Mouse (Mus musculus) midbrain, embryonic 11.5 days (tissue): Measurements from ENCODE around the gene Rrp12. TPM values are rescaled to one million over a fixed set of nuclear protein-coding genes. Genes with fewer than 3 reads are reported as not detected.
"Not testable (repeated sequence)": the region's sequence is repeated elsewhere in the genome, so short reads cannot be mapped to it uniquely, and the experiment has no call there.

Experiments used
- ATAC-seq: fragments of 200-750 bp; cut with Nextera tagmentation; 2 replicates; pipeline ENCODE4 v1.8.0; 2017; ENCODE audit warnings: moderate TSS enrichment, moderate library complexity; ENCODE audit not compliant: low FRiP score
- DNase-seq: peaks from one replicate; pipeline ENCODE4 v3.0.0; 2015; ENCODE audit warnings: low spot score; ENCODE audit errors: missing footprints
- H3K27ac ChIP-seq: fragments of 300-500 bp; sonication (generic); 2 replicates; pipeline ENCODE4 v1.5.1; 2014; ENCODE audit warnings: low read depth, low read length
- H3K27me3 ChIP-seq: fragments of 300-500 bp; sonication (generic); 2 replicates; pipeline ENCODE4 v1.6.1; 2014; ENCODE audit warnings: mild to moderate bottlenecking, low read length, moderate library complexity, mixed read lengths; ENCODE audit not compliant: control insufficient read depth, insufficient read depth
- H3K36me3 ChIP-seq: fragments of 300-500 bp; sonication (generic); 2 replicates; pipeline ENCODE4 v1.6.1; 2014; ENCODE audit warnings: mild to moderate bottlenecking, low read length, moderate library complexity, mixed read lengths; ENCODE audit not compliant: control insufficient read depth, insufficient read depth
- H3K4me1 ChIP-seq: fragments of 300-500 bp; sonication (generic); 2 replicates; pipeline ENCODE4 v1.6.1; 2014; ENCODE audit warnings: low read length; ENCODE audit not compliant: control insufficient read depth, insufficient read depth
- H3K4me2 ChIP-seq: fragments of 300-500 bp; sonication (generic); 2 replicates; pipeline ENCODE4 v1.6.1; 2014; ENCODE audit warnings: mild to moderate bottlenecking, moderate library complexity
- H3K4me3 ChIP-seq: fragments of 300-500 bp; sonication (generic); 2 replicates; pipeline ENCODE4 v1.5.1; 2014; ENCODE audit warnings: low read depth, low read length
- H3K9ac ChIP-seq: fragments of 300-500 bp; sonication (generic); 2 replicates; pipeline ENCODE4 v1.6.1; 2014; ENCODE audit warnings: low read length
- H3K9me3 ChIP-seq: fragments of 300-500 bp; sonication (generic); 2 replicates; pipeline ENCODE4 v1.6.1; 2016; ENCODE audit warnings: low read length; ENCODE audit not compliant: control insufficient read depth
- WGBS: fragments of 180-500 bp; shearing (Covaris S2); extraction: QIAGEN DNeasy Blood & Tissue Kit; methylation state at CpG from one replicate; pipeline ENCODE4 v1.1.7; 2014; 5-methylcytosine and 5-hydroxymethylcytosine counted together
- polyA plus RNA-seq: library from polyadenylated mRNA; unstranded; fragments of >200 nt; fragmentation: Nextera tagmentation; extraction: Ambion mirVana; gene quantifications from 2 replicates; pipeline ENCODE4 v1.2.1, GENCODE M21; 2014

Gene Rrp12
- polyA plus RNA-seq, 1 experiment from 2014 or later = 14.7 TPM

DNA sequence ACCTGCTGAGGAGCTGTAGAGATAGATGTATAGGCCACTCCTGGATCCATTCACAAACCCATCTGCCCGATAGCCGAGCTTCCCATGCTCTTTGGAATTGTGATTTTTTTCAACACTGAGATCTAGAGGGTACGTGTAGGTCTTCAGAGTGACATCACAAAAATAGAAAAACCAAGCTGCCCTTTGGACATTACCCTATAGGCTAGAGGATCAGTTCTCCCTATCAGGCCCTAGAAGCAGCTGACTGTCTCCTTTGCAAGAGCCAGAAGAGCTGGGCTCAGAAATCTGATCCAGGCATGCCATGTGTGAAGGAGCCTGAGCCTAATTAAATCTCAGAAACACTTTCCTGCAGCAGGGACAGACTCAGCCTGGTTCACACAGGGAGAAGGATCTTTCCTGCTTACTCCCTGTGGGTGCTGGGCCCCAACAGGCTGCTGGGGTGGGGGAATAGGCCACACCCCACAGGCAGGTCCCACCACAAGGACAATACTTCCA, 38.1 kb downstream of the Rrp12 start:
- ATAC-seq = no peak
- H3K27me3 ChIP-seq = no peaks in the 10 kb centered on the region
- DNase-seq = peak; percentile 65
- no peaks in the 10 kb centered on the region for H3K4me1 ChIP-seq
- no peak overlapping the region for H3K4me2 ChIP-seq
- H3K9ac ChIP-seq = no peak overlapping the region
- no peak overlapping the region for H3K4me3 ChIP-seq
- H3K27ac ChIP-seq = no peak overlapping the region
- 86% methylated on average over 3 of the region's 3 CpGs for WGBS
- 0 out of 2 replicates have a peak, but pooled peaks cover under 1% of the 10 kb centered on the region for H3K36me3 ChIP-seq
- H3K9me3 ChIP-seq = no peaks in the 10 kb centered on the region

DNA sequence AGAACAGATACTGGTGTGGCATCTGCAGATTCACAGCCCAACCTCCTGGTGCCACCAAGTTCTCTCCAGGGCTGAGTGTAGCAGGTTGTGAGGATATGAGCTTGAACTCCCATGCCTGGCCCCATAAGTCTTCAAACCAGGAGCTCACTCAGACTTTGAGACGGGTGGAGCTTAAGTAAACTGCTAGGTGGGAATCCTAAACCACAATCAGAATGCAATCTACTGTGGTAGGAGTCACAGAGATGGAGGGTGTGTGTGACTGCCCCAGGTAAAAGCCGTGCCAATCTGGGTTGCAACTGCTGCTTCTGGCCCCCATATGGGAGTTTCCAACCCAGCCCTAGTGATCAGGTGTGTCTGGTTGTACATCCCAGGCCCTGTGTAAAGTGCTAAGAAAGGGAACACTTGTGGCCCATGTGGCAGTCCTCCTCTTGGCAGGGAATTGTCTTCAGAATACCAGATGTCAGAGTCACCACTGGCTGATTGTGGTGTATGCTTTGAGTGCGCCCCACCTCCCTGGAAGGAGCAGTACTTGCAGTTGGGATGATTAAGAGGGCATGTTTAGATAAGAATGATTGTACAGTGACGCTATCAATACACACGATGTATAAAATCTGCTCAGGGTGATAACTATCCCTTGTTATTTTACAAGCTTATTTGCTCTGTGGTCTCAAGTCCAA, 38.7 kb downstream of the Rrp12 start:
- H3K4me1 ChIP-seq = no peaks in the 10 kb centered on the region

DNA sequence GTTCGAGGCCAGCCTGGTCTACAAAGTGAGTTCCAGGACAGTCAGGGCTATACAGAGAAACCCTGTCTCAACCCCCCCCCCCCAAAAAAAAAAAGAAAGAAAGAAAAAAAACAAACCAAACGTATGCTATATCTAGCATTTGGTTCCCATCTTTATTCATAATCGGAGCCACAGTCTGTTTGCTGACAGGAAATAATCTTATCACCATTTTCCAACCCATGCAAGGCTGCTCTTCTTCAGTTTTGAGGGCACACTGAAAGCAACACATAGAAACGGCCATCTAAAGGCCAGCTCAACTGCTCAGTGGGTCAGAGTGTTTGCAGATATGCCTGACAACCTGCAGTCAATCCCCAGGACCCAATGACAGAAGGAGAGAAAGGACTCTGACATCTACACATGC, 43.5 kb downstream of the Rrp12 start:
- Histone ChIP-seq H3K9me3 (no peaks in the 10 kb centered on the region), H3K4me2 (no peak overlapping the region), H3K27ac (no peak overlapping the region), H3K9ac (no peak overlapping the region), H3K4me3 (no peak overlapping the region), H3K36me3 (no peaks in the 10 kb centered on the region), H3K4me1 (peaks cover 14% of the 10 kb centered on the region), H3K27me3 (no peaks in the 10 kb centered on the region)
- DNase-seq (no peak), ATAC-seq (no peak)
- 87% methylated on average over 4 of the region's 4 CpGs for WGBS

More for the DNA sequence above, 38.7 kb downstream of the Rrp12 start:
- no peak overlapping the region for H3K9ac ChIP-seq
- DNase-seq (peak; percentile 41), ATAC-seq (no peak)
- no peak overlapping the region for H3K4me3 ChIP-seq
- no peaks in the 10 kb centered on the region for H3K27me3 ChIP-seq
- H3K4me2 ChIP-seq = no peak overlapping the region
- WGBS = 95% methylated on average over 5 of the region's 5 CpGs
- H3K36me3 ChIP-seq = no peaks in the 10 kb centered on the region
- H3K9me3 ChIP-seq = no peaks in the 10 kb centered on the region
- no peak overlapping the region for H3K27ac ChIP-seq

DNA sequence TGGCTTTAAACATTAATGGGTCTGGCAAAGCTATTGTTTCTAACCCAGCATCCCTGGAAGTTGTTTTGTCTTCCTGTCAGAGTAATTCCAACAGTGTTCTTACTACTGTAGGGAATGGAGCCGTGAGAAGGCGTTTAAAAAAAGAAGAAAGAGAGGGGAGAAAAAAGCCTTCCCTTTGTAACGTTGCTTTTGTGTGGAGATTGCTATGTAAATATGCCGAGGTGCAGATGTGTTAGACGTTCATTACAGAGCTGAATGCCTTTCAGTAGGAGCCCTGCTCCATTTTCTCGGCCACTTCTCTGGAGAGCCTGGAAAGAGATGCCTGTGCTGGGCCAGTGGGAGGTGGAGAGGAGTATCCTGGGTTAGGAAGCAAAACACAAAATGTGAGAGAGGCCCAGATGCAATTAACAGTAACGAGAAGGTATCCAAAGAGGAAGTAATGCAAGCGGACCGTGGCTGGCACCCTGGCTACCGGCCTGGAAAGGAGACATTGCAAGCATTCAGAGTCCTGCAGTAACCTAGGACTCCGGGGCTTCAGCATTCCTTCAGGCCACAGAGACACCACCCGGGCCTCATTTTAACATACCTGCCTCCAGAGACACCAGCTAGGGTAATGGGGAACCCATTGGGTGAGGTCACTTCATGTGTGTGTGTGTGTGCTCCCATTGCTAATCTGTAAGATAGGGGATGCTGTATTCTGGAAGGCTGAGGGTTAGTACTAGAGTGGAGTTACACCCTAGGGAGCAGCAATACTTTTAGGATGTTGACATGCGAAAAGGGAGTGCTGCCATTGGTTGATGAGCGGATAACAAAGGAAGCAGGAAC, 45.0 kb downstream of the Rrp12 start:
- ATAC-seq (no peak), DNase-seq (peak; percentile 91)
- Histone ChIP-seq H3K9me3 (no peaks in the 10 kb centered on the region), H3K4me3 (no peak overlapping the region), H3K27ac (peak overlapping the region; percentile 71), H3K9ac (peak overlapping the region; percentile 49; the same call in 1 of the 2 replicates), H3K36me3 (no peaks in the 10 kb centered on the region), H3K4me1 (peaks cover 24% of the 10 kb centered on the region), H3K27me3 (no peaks in the 10 kb centered on the region; the same call in 1 of the 2 replicates), H3K4me2 (peak overlapping the region; percentile 32)
- WGBS = 18% methylated on average over 14 of the region's 14 CpGs

DNA sequence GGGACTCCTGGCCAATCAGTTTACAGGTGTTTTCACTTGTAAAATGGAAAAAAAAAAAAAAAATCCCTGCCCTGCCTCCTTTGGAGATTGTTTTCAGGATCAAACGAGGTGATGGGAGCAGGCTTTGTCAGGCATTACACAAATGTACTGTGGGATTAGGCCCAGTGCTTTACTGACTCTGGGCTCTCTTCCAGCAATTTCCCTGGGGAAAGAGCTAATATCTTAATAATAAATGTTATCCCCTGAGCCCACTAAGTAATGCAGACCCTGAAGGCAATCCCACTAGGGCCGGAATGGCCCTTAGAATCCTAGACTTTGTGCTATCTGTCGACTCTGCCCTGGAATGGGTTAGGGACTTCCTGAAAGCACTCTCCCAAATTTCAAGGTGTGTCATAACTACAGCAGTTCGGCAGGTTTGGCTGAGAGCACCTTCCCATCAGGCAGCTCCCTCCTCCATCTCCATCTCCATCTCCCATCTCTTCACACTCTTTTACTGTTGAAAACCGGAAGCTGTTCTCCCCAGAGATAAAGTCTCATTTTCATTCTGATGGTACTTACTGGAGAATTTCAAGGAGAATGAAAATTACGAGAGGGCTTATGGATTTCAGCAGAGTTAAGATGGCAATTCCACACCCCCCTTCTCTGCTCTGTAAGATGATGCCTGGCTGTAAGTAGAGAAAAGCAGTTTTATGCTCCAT, 45.8 kb downstream of the Rrp12 start:
- Histone ChIP-seq H3K4me3 (no peak overlapping the region), H3K9ac (no peak overlapping the region; the same call in 1 of the 2 replicates), H3K27me3 (no peaks in the 10 kb centered on the region; the same call in 1 of the 2 replicates), H3K27ac (no peak overlapping the region; the same call in 1 of the 2 replicates), H3K9me3 (no peaks in the 10 kb centered on the region), H3K4me2 (peak overlapping the region; percentile 32; the same call in 1 of the 2 replicates), H3K36me3 (no peaks in the 10 kb centered on the region), H3K4me1 (peaks cover 26% of the 10 kb centered on the region)
- ATAC-seq (no peak), DNase-seq (peak; percentile 89)
- WGBS = 9% methylated on average over 6 of the region's 6 CpGs

DNA sequence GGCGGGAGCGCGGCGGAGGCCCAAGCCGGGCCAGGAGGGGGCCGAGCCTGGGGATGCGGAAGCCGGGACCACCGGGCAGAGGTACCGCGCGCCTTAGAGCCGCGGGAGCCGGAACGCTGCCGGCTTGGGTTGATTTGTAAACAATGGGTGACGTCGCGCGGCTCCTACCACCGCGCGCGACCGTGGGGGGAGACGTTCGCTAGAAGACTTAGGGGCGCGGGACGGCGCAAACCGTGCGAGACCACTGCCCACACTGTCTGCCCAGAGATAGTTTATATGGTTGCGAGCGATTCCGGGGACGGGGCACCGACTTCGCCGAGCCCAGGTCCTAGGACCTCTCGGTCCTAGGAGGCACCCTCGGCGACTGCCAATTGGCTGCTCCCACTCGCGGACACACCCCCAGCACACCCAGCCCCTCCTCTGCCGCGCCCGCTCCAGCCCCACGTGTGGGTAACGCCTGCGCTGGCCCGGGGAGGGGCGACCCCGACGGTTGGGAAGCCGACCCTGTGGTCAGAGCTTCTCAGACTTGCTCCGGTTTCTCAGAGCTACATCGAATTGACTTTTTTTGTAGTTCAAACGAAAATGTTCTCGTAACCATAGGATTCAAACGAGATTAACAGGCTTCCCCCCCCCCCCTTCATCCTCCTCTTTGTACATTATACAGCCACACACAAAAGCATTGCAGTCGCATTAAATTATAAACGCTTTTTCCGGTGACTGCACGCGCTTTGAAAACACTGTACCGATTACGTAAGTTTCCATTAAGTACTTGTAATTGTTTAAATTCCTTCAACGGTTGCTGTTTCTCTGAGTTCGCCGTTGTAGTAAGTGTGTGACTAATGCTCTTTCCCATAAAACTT, 47.8 kb downstream of the Rrp12 start, which contains the start of gene Frat2:
Gene Frat2, minus strand, starts transcription at position 141 of the 860 bp plus-strand sequence.
- no peaks in the 10 kb centered on the region; the same call in 1 of the 2 replicates for H3K27me3 ChIP-seq
- peak within 1 kb of the TSS; percentile 77 for H3K9ac ChIP-seq
- peak within 1 kb of the TSS; percentile 80 for H3K4me3 ChIP-seq
- H3K27ac ChIP-seq = peak within 1 kb of the TSS; percentile 87
- DNase-seq (peak; percentile 99), ATAC-seq (peak; percentile 95)
- peaks cover 26% of the 10 kb centered on the region for H3K4me1 ChIP-seq
- 2% methylated on average over 72 of the region's 72 CpGs for WGBS
- H3K4me2 ChIP-seq = peak within 1 kb of the TSS; percentile 98
- H3K9me3 ChIP-seq = no peaks in the 10 kb centered on the region
- H3K36me3 ChIP-seq = no peaks in the 10 kb centered on the region

DNA sequence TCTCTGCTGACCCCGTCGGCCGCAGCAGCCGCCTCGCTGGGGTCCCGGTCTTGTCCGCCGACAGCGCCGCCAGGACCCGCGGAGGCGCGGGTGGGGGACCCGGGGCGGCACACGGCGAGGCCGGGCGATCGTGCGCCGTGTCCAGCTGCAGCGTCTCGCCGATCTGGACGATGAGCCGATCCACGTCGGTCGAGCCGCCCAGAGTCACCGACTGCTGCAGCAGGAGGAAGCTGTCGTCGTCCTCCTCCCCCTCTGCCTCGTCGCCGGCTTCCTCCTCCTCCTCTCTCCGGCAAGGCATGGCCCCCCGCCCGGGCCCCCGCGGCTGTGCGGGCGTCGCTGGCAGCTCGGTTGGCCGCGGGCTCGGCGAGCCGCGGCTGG, 48.4 kb downstream of the Rrp12 start:
- DNase-seq (peak; percentile 91), ATAC-seq (peak; percentile 58)
- not testable (repeated sequence) for H3K27me3 ChIP-seq, H3K9me3 ChIP-seq, H3K36me3 ChIP-seq
- peaks cover 26% of the 10 kb centered on the region for H3K4me1 ChIP-seq
- peak overlapping the region; percentile 77 for H3K9ac ChIP-seq
- peak overlapping the region; percentile 98 for H3K4me2 ChIP-seq
- peak overlapping the region; percentile 87 for H3K27ac ChIP-seq
- peak overlapping the region; percentile 80 for H3K4me3 ChIP-seq
- WGBS = under 1% methylated on average over 53 of the region's 53 CpGs

DNA sequence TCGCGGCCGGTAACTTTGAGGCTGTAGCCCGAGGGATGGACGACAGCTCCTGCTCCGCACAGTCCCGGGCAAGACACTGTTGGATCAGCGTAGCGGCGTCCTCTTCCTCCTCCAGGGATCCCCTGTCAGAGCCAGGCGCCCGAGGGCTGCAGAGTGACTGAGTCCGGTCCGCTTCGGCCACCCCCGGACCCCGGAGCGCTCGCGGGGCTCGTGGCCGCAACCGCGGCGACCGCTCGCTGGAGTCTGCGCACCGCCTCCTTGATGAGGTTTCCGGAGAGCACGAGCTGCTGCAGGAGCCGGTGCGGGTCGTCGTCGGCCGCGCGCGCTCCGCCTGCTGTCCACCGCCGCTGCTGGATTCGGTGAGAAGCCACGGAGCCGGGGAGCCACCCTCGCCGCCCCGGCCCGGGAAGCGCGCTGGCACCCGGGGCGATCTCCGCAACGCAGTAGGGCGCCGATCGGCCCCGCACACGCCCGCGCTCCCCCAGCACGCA, 48.8 kb downstream of the Rrp12 start:
- H3K27ac ChIP-seq = peak overlapping the region; percentile 87
- H3K9me3 ChIP-seq = no peaks in the 10 kb centered on the region
- H3K4me3 ChIP-seq = peak overlapping the region; percentile 80
- H3K36me3 ChIP-seq = no peaks in the 10 kb centered on the region
- DNase-seq (peak; percentile 96), ATAC-seq (peak; percentile 8; the same call in 1 of the 2 replicates)
- no peaks in the 10 kb centered on the region; the same call in 1 of the 2 replicates for H3K27me3 ChIP-seq
- H3K4me2 ChIP-seq = peak overlapping the region; percentile 98
- peak overlapping the region; percentile 77 for H3K9ac ChIP-seq
- peaks cover 26% of the 10 kb centered on the region for H3K4me1 ChIP-seq
- under 1% methylated on average over 59 of the region's 64 CpGs for WGBS
